Comparison of ENCODE assay signal across 18 mouse cellular contexts in the genomic region with DNA sequence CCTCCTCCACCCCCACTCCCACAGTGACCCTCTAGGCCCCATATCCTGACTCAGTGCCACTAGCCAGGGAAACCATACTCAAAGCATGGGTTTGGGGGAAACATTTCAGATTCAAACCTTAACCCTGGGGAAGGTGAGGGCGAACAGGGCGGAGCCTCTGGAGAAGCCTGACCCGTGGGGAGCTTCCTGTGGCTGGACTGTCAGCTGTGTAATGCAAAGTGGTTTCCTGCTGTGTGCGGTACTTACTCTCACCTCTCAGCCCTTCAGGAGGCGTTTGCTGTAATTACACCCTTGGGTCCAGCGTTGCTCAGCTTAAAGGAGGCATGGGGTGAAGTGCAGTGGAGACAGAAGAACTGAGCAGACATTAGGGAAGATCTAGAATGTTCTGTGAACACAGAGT. TPM values are rescaled to one million over a fixed set of nuclear protein-coding genes. Genes with fewer than 3 reads are reported as not detected.
DNase-seq lines count a peak whose midpoint lies in the region; ATAC-seq lines count a peak whose summit lies in the region.
"Had no signal": no experiment of that assay in that cellular context is flagged by ENCODE, and none has a peak within 500 bp of the region (broad histone marks: within the 10 kb centered on the region; RNA-seq: fewer than 3 reads in every experiment).

No protein-coding gene starts in this region.

- H3K9me3 ChIP-seq in forebrain, embryonic 12.5 days = no peaks in the 10 kb centered on the region
- no peaks in the 10 kb centered on the region for H3K9me3 ChIP-seq in forebrain, embryonic 14.5 days (replicated peaks; ENCODE audit: control insufficient read depth, low read length)
- H3K9me3 ChIP-seq in midbrain, embryonic 11.5 days (ENCODE audit: control insufficient read depth, low read length) = no peaks in the 10 kb centered on the region
- H3K9me3 ChIP-seq in midbrain, embryonic 14.5 days (ENCODE audit: control insufficient read depth, low read length) = no peaks in the 10 kb centered on the region
- H3K9me3 ChIP-seq: forebrain, embryonic 10.5 days; G1E; hindbrain, embryonic 15.5 days; limb, embryonic 13.5 days; midbrain, embryonic 10.5 days had no signal

- H3K27ac ChIP-seq in forebrain, embryonic 12.5 days = no peak overlapping the region
- no peak overlapping the region for H3K27ac ChIP-seq in forebrain, embryonic 14.5 days (ENCODE audit: low read depth, low read length)
- no peak overlapping the region for H3K27ac ChIP-seq in midbrain, embryonic 11.5 days (ENCODE audit: low read depth, low read length)
- no peak overlapping the region for H3K27ac ChIP-seq in midbrain, embryonic 14.5 days (replicated peaks; ENCODE audit: low read depth, low read length)
- H3K27ac ChIP-seq: forebrain, embryonic 10.5 days; hindbrain, embryonic 15.5 days; kidney, postnatal 0 days; limb, embryonic 13.5 days; midbrain, embryonic 10.5 days had no signal

- 14% methylated on average over 6 of the region's 6 CpGs for whole genome bisulfite sequencing in forebrain, embryonic 12.5 days
- 18% methylated on average over 6 of the region's 6 CpGs for WGBS in forebrain, embryonic 14.5 days
- WGBS in midbrain, embryonic 11.5 days = 16% methylated on average over 6 of the region's 6 CpGs
- 17% methylated on average over 6 of the region's 6 CpGs for WGBS in midbrain, embryonic 14.5 days

- 0 out of 2 replicates have a peak, but pooled peaks have one; percentile 20 for ATAC-seq in forebrain, embryonic 12.5 days (ENCODE audit: low FRiP score)
- no peak for ATAC-seq in forebrain, embryonic 14.5 days
- no peak for ATAC-seq in midbrain, embryonic 11.5 days (ENCODE audit: low FRiP score)
- ATAC-seq in midbrain, embryonic 14.5 days (ENCODE audit: low FRiP score, low TSS enrichment) = no peak
- ATAC-seq in neutrophil, adult 5-6 weeks (ENCODE audit: extremely low read depth, insufficient number of reproducible peaks, low FRiP score, poor library complexity, severe bottlenecking) = peak; percentile 36; the same call in 1 of the 2 replicates
- ATAC-seq: liver, postnatal 0 days had no signal

- H3K4me1 ChIP-seq in forebrain, embryonic 12.5 days = no peaks in the 10 kb centered on the region; the same call in 1 of the 2 replicates
- H3K4me1 ChIP-seq in forebrain, embryonic 14.5 days (ENCODE audit: control insufficient read depth, insufficient read depth, low read length) = no peaks in the 10 kb centered on the region
- H3K4me1 ChIP-seq in midbrain, embryonic 11.5 days (ENCODE audit: control insufficient read depth, insufficient read depth, low read length) = no peaks in the 10 kb centered on the region
- no peaks in the 10 kb centered on the region for H3K4me1 ChIP-seq in midbrain, embryonic 14.5 days (ENCODE audit: control insufficient read depth, insufficient read depth, low read length)
- H3K4me1 ChIP-seq: hindbrain, embryonic 15.5 days had no signal

- no peak overlapping the region for H3K4me2 ChIP-seq in forebrain, embryonic 12.5 days
- H3K4me2 ChIP-seq in forebrain, embryonic 14.5 days (ENCODE audit: low read length) = no peak overlapping the region
- H3K4me2 ChIP-seq in midbrain, embryonic 11.5 days = no peak overlapping the region
- no peak overlapping the region for H3K4me2 ChIP-seq in midbrain, embryonic 14.5 days (ENCODE audit: low read length)
- H3K4me2 ChIP-seq: hindbrain, embryonic 15.5 days; limb, embryonic 13.5 days had no signal

- DNase-seq in forebrain, embryonic 14.5 days (ENCODE audit: low spot score) = no peak
- peak; percentile 72 for DNase-seq in midbrain, embryonic 11.5 days (ENCODE audit: low spot score, missing footprints)
- no peak for DNase-seq in midbrain, embryonic 14.5 days
- DNase-seq in WW6 (ENCODE audit: low read depth, low spot score) = peak; percentile 24
- no peak for DNase-seq in retina, embryonic 14.5 days (ENCODE audit: low spot score)
- no peak for DNase-seq in retina, postnatal 1 day
- DNase-seq: adrenal gland, postnatal 25 days; cerebellum, adult 9-10 months; gastrocnemius, postnatal 36 days; liver, postnatal 0 days had no signal

- H3K4me3 ChIP-seq in forebrain, embryonic 12.5 days (replicated peaks) = no peak overlapping the region
- no peak overlapping the region for H3K4me3 ChIP-seq in forebrain, embryonic 14.5 days (ENCODE audit: low read depth, low read length)
- no peak overlapping the region for H3K4me3 ChIP-seq in midbrain, embryonic 11.5 days (ENCODE audit: low read depth, low read length)
- no peak overlapping the region for H3K4me3 ChIP-seq in midbrain, embryonic 14.5 days (replicated peaks; ENCODE audit: low read depth, low read length)
- H3K4me3 ChIP-seq: forebrain, embryonic 10.5 days; hindbrain, embryonic 15.5 days; limb, embryonic 13.5 days; midbrain, embryonic 10.5 days had no signal

- no peak overlapping the region for H3K9ac ChIP-seq in forebrain, embryonic 12.5 days
- H3K9ac ChIP-seq in forebrain, embryonic 14.5 days (ENCODE audit: low read length) = no peak overlapping the region
- no peak overlapping the region for H3K9ac ChIP-seq in midbrain, embryonic 11.5 days (ENCODE audit: low read length)
- no peak overlapping the region for H3K9ac ChIP-seq in midbrain, embryonic 14.5 days (replicated peaks; ENCODE audit: low read length)
- H3K9ac ChIP-seq: hindbrain, embryonic 15.5 days; limb, embryonic 13.5 days; liver, postnatal 0 days had no signal

- H3K27me3 ChIP-seq in forebrain, embryonic 12.5 days = no peaks in the 10 kb centered on the region
- H3K27me3 ChIP-seq in forebrain, embryonic 14.5 days (replicated peaks; ENCODE audit: control insufficient read depth, insufficient read depth, low read length) = no peaks in the 10 kb centered on the region
- H3K27me3 ChIP-seq in midbrain, embryonic 11.5 days (ENCODE audit: control insufficient read depth, insufficient read depth, low read length) = no peaks in the 10 kb centered on the region
- no peaks in the 10 kb centered on the region for H3K27me3 ChIP-seq in midbrain, embryonic 14.5 days (ENCODE audit: control insufficient read depth, insufficient read depth, low read length)
- H3K27me3 ChIP-seq: hindbrain, embryonic 15.5 days; limb, embryonic 13.5 days had no signal

- no peaks in the 10 kb centered on the region for H3K36me3 ChIP-seq in forebrain, embryonic 12.5 days (replicated peaks)
- H3K36me3 ChIP-seq in forebrain, embryonic 14.5 days (ENCODE audit: control insufficient read depth, insufficient read depth, low read length) = no peaks in the 10 kb centered on the region
- H3K36me3 ChIP-seq in midbrain, embryonic 11.5 days (ENCODE audit: control insufficient read depth, insufficient read depth, low read length) = no peaks in the 10 kb centered on the region
- no peaks in the 10 kb centered on the region for H3K36me3 ChIP-seq in midbrain, embryonic 14.5 days (ENCODE audit: control insufficient read depth, insufficient read depth, low read length)
- H3K36me3 ChIP-seq: forebrain, embryonic 10.5 days; G1E; hindbrain, embryonic 15.5 days; limb, embryonic 13.5 days; midbrain, embryonic 10.5 days had no signal

RNA-seq across cellular contexts. Expression of gene Pigm, which starts 41.8 kb away (rescaled TPM):
- 10.9 and 11.5 TPM in 2 replicates for polyA plus RNA-seq in forebrain, embryonic 12.5 days (2016; fragmentation: Nextera tagmentation; extraction: Ambion mirVana)
- polyA plus RNA-seq in forebrain, embryonic 14.5 days (2014; fragmentation: Nextera tagmentation; extraction: Ambion mirVana) = 4.8 and 5.1 TPM in 2 replicates
- polyA plus RNA-seq in midbrain, embryonic 11.5 days (2014; fragmentation: Nextera tagmentation; extraction: Ambion mirVana) = 11.0 and 12.2 TPM in 2 replicates
- polyA plus RNA-seq in midbrain, embryonic 14.5 days (2014; fragmentation: Nextera tagmentation; extraction: Ambion mirVana) = 5.2 and 6.4 TPM in 2 replicates
- 25.0 and 27.8 TPM in 2 replicates for total RNA-seq in neutrophil, adult 5-6 weeks (2017)

RNA-seq across cellular contexts. Expression of gene Slamf9, which starts 57.0 kb away (rescaled TPM):
- 0.15 TPM in 1 of 2 replicates, not detected in the other for polyA plus RNA-seq in forebrain, embryonic 12.5 days (2016; fragmentation: Nextera tagmentation; extraction: Ambion mirVana)
- 0.16 and 0.34 TPM in 2 replicates for polyA plus RNA-seq in forebrain, embryonic 14.5 days (2014; fragmentation: Nextera tagmentation; extraction: Ambion mirVana)
- polyA plus RNA-seq in midbrain, embryonic 11.5 days (2014; fragmentation: Nextera tagmentation; extraction: Ambion mirVana) = 0.12 and 0.23 TPM in 2 replicates
- 0.32 TPM in 1 of 2 replicates, not detected in the other for polyA plus RNA-seq in midbrain, embryonic 14.5 days (2014; fragmentation: Nextera tagmentation; extraction: Ambion mirVana)
- 2.9 and 4.1 TPM in 2 replicates for total RNA-seq in neutrophil, adult 5-6 weeks (2017)
- total RNA-seq: G1E had no signal
- polyA plus RNA-seq: forebrain, embryonic 10.5 days; G1E had no signal

Comparison
In these comparisons a context has a peak if more than half of its experiments do, and no peak if none do; other contexts are left out.
1. ATAC-seq: peak in forebrain, embryonic 12.5 days (single experiment) and neutrophil, adult 5-6 weeks (single experiment); none in forebrain, embryonic 14.5 days (single experiment), midbrain, embryonic 11.5 days (single experiment) and midbrain, embryonic 14.5 days (single experiment).
2. DNase-seq: peak in midbrain, embryonic 11.5 days (single experiment) and WW6 (single experiment); none in forebrain, embryonic 14.5 days (single experiment), midbrain, embryonic 14.5 days (single experiment), retina, embryonic 14.5 days (single experiment) and retina, postnatal 1 day (single experiment).